Mouse (Mus musculus) midbrain, embryonic 16.5 days (tissue): ENCODE results near the gene Nuak2. TPM values are rescaled to one million over a fixed set of nuclear protein-coding genes. Genes with fewer than 3 reads are reported as not detected.

ENCODE experiments used
- ATAC-seq: fragments of 200-750 bp; cut with Nextera tagmentation; 2 replicates; pipeline ENCODE4 v1.8.0; 2017; ENCODE audit warnings: moderate TSS enrichment
- H3K27ac ChIP-seq: fragments of 300-500 bp; sonication (generic); 2 replicates; pipeline ENCODE4 v1.5.1; 2014; ENCODE audit warnings: mild to moderate bottlenecking, low read length, mixed read lengths
- H3K27me3 ChIP-seq: fragments of 300-500 bp; sonication (generic); 2 replicates; pipeline ENCODE4 v1.6.1; 2014; ENCODE audit warnings: low read depth, low read length, mixed read lengths; ENCODE audit not compliant: control insufficient read depth, insufficient read depth
- H3K36me3 ChIP-seq: fragments of 300-500 bp; sonication (generic); 2 replicates; pipeline ENCODE4 v1.6.1; 2014; ENCODE audit warnings: mild to moderate bottlenecking, low read length, moderate library complexity, mixed read lengths; ENCODE audit not compliant: control insufficient read depth, insufficient read depth
- H3K4me1 ChIP-seq: fragments of 300-500 bp; sonication (generic); 2 replicates; pipeline ENCODE4 v1.6.1; 2014; ENCODE audit warnings: mild to moderate bottlenecking, low read length, mixed read lengths; ENCODE audit not compliant: control insufficient read depth, insufficient read depth
- H3K4me2 ChIP-seq: fragments of 300-500 bp; sonication (generic); 2 replicates; pipeline ENCODE4 v1.6.1; 2014; ENCODE audit warnings: mild to moderate bottlenecking, low read length, mixed read lengths
- H3K4me3 ChIP-seq: fragments of 300-500 bp; sonication (generic); 2 replicates; pipeline ENCODE4 v1.5.1; 2014; ENCODE audit warnings: low read depth, mild to moderate bottlenecking, low read length, moderate library complexity, mixed read lengths
- H3K9ac ChIP-seq: fragments of 300-500 bp; sonication (generic); 2 replicates; pipeline ENCODE4 v1.6.1; 2014; ENCODE audit warnings: low read depth, low read length, mixed read lengths
- H3K9me3 ChIP-seq: fragments of 300-500 bp; sonication (generic); replicated peaks from 2 replicates; pipeline ENCODE4 v1.6.1; 2014; ENCODE audit warnings: mild to moderate bottlenecking, low read length, mixed read lengths; ENCODE audit not compliant: control insufficient read depth, poor library complexity, severe bottlenecking
- WGBS: fragments of 180-500 bp; shearing (Covaris S2); extraction: QIAGEN DNeasy Blood & Tissue Kit; methylation state at CpG from one replicate; pipeline ENCODE4 v1.1.7; 2014; 5-methylcytosine and 5-hydroxymethylcytosine counted together
- polyA plus RNA-seq: library from polyadenylated mRNA; unstranded; fragments of >200 nt; fragmentation: Nextera tagmentation; extraction: Ambion mirVana; gene quantifications from 2 replicates; pipeline ENCODE4 v1.2.1, GENCODE M21; 2015

Nuak2 gene
- polyA plus RNA-seq, 1 experiment from 2014 or later: 19.8 TPM

DNA sequence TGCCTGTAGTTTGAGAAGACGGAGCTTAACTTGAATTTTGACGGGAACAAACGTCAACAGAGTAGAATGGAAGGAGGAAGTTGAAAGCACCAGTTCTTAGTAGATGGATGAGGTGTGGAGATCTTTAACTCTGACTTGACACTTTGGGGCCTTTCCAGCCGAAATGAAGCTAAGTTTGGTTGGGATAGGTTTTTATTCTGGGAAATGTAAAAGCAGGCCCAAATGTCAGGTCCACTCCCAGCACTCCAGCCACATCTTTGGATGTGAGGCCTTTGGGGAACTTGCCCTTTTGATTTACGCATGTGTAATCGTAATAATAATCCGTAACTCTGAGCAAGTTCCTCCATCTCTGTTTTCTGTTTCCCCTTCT, 684 bp downstream of the Nuak2 start:
- H3K9me3 ChIP-seq: no peaks in the 10 kb centered on the region
- H3K9ac ChIP-seq: peak overlapping the region; percentile 81
- peak overlapping the region; percentile 72 for H3K27ac ChIP-seq
- no peaks in the 10 kb centered on the region for H3K36me3 ChIP-seq
- peak overlapping the region; percentile 65 for H3K4me3 ChIP-seq
- ATAC-seq: no peak
- peaks cover 42% of the 10 kb centered on the region for H3K4me1 ChIP-seq
- H3K4me2 ChIP-seq: peak overlapping the region; percentile 85
- no peaks in the 10 kb centered on the region for H3K27me3 ChIP-seq
- 8% methylated on average over 7 of the region's 7 CpGs for WGBS

DNA sequence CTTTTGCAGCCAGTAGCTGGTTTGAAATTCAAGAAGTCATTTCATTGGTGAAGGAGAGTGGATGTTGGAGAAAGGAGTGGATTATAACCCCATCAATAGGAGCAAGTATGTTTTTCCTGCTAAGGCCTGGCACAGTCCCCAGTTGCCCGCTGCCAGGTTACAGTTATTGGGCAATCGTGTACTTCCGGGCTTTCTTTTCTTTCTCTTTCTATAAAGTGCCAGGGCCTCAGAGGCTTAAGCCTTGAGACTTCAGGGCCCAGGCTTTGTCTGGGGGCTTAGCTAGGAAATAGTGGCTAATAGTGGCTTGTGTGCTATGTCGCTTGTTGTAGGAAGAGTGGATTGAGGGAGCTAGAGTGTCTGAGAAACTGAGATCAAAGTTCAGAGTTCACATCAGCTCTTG, 1.5 kb downstream of the Nuak2 start:
- peak overlapping the region; percentile 65 for H3K4me3 ChIP-seq
- WGBS: 13% methylated on average over 4 of the region's 4 CpGs
- peak overlapping the region; percentile 81; the same call in 1 of the 2 replicates for H3K9ac ChIP-seq
- H3K36me3 ChIP-seq: no peaks in the 10 kb centered on the region
- no peaks in the 10 kb centered on the region for H3K27me3 ChIP-seq
- ATAC-seq: no peak
- H3K4me1 ChIP-seq: peaks cover 50% of the 10 kb centered on the region
- H3K4me2 ChIP-seq: peak overlapping the region; percentile 85
- no peaks in the 10 kb centered on the region for H3K9me3 ChIP-seq
- peak overlapping the region; percentile 72 for H3K27ac ChIP-seq

DNA sequence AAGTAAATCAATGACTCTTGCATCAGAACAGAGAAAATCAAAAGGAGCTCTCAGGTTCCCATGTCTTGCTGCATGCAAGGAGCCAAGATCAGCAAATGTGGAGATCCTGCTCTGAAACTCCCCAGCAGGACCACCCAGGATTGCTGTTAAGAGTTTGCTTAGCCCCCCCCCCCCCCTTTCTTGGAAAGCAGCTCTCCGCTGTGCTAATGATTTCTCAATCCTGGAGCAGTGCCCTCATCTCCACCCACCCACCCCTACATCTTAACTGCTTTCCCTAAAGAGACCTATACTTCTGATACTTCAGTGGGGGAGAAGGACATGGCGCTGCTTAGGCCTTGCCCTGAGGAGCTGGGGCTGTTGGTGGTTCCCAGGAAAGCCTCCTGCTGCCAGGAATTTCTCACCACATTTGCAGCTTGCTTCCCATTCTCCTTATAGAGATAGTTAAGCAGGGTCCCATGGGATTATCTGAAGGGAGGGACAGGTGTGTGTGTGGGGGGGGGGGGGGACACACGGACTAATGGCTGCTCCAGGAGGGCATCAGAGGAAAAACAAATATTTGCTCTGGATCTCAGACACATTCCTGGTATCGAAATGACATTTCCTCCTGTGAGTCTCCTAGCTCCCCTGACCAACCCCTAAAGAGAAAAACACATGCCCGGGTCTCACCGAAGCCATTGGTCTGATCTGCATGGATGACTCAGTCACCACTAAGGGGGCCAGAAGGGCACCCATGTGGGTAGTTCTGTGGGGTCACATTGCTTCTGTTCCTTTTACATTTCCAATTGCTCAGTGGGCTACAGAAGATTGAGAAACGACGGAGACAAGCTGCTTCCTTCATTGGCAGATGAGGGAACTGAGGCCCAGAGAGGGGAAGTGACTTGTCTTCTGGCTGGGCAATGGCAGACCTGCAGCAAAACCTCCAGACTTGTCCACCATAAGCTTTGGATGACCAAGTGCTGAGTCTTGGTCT, 2.3 kb downstream of the Nuak2 start:
- peak overlapping the region; percentile 65; the same call in 1 of the 2 replicates for H3K4me3 ChIP-seq
- H3K4me1 ChIP-seq: peaks cover 55% of the 10 kb centered on the region
- H3K9ac ChIP-seq: peak overlapping the region; percentile 81; the same call in 1 of the 2 replicates
- no peak for ATAC-seq
- peak overlapping the region; percentile 85 for H3K4me2 ChIP-seq
- no peaks in the 10 kb centered on the region for H3K27me3 ChIP-seq
- WGBS: 15% methylated on average over 8 of the region's 8 CpGs
- no peaks in the 10 kb centered on the region for H3K36me3 ChIP-seq
- no peaks in the 10 kb centered on the region for H3K9me3 ChIP-seq
- H3K27ac ChIP-seq: peak overlapping the region; percentile 72

DNA sequence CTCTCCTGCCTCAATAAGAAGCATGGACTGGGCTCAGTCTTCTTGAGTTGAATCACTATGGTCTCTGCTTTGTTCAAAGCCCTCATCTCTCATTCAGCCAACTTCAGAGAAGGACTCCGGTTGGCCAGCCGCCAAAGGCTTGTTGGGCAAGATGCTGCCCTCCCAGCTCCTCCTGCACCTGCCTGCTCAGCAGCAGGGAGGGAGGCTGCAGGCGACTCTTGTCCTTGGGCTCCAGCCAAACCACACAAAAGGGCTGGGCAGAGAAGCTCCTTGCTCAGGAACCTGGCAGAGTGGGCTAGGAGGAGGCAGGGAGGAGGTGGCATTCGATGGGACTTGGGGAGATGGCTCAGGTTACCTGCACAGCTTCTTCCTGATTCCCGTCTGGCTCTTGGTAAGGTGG, 3.3 kb downstream of the Nuak2 start:
- H3K27me3 ChIP-seq: no peaks in the 10 kb centered on the region
- H3K9ac ChIP-seq: peak overlapping the region; percentile 16; the same call in 1 of the 2 replicates
- 15% methylated on average over 5 of the region's 5 CpGs for WGBS
- no peak for ATAC-seq
- no peaks in the 10 kb centered on the region for H3K9me3 ChIP-seq
- H3K4me3 ChIP-seq: peak overlapping the region; percentile 7; the same call in 1 of the 2 replicates
- H3K4me2 ChIP-seq: peak overlapping the region; percentile 85
- no peaks in the 10 kb centered on the region for H3K36me3 ChIP-seq
- H3K27ac ChIP-seq: peak overlapping the region; percentile 72
- H3K4me1 ChIP-seq: peaks cover 55% of the 10 kb centered on the region

DNA sequence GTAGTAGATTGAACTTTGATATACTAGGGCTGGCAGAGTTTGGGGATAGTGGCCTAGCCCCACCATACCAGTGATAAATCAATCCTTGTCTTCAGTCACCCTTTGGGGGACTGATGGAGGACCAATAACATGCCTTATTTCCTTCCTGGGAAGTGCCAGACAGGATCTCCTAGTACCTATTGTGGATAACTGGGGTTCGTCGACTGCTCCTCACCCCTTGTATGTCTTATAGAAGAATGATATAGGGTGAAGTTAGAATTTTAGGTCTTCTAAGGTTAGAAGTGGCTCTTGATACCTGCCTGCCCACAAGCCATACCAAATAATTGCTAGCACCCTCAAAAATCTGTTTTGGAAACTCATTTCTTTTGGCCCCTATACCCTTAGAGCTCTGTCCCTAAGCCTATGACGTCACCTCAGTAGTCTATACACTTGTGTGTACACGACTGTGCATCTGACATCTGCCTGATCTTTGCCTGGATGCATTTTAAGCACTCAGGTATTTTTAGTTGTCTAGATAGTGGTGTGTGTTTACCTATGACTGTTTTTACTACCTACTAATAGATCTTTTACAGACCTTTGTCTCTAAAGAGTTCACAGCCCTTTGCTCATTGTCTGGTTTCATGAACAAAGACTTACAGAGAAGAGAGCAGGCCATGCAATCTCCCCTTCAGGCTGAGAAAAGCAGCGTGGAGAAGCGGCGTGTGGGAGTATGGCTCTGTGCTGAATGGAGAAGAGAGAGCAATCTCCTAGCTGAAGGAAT, 6.1 kb downstream of the Nuak2 start:
- H3K4me3 ChIP-seq: no peak overlapping the region
- ATAC-seq: peak; percentile 30; the same call in 1 of the 2 replicates
- H3K36me3 ChIP-seq: no peaks in the 10 kb centered on the region
- peak overlapping the region; percentile 88 for H3K27ac ChIP-seq
- no peaks in the 10 kb centered on the region for H3K9me3 ChIP-seq
- 25% methylated on average over 7 of the region's 7 CpGs for WGBS
- no peaks in the 10 kb centered on the region for H3K27me3 ChIP-seq
- H3K4me1 ChIP-seq: peaks cover 59% of the 10 kb centered on the region
- peak overlapping the region; percentile 24 for H3K4me2 ChIP-seq
- peak overlapping the region; percentile 42; the same call in 1 of the 2 replicates for H3K9ac ChIP-seq

DNA sequence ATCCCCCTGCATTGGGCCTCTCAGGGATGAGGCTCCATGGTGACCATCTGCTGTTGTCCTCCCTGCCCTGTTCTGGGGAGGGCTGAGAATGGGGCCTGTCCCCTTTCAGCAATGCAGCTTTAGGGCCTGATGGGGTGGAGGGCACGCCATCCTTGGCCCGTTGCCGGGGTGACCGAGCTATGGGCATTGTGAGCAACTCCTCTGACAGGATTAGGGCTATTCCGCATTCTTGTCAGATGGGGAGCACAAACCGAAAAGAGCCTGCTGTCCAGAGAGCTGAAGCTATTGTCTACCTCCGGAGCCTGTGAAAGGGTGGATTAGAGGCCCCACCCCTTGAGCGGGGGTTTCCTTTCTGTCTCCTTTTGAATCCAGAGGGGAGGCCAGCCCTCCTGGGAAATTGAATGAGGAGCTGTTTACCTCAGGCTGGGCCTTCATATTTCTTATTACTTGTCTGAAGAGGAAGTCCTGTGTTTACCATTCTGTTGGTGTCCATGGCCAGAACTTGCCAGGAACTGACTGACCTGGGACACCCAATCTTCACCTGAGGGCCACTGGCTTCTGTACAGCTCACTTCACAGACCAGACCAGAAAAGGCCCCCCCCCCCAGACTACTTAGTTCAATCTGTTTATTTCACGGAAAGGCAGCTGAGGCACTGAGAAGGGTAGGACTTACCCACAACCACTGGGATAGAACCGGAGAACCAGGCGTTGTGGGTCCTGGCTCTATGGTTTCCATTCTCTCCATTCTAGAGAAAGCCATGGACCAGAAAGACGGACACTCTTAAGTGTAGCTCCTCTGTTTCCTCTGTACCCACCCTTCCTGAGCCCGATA, 7.0 kb downstream of the Nuak2 start:
- H3K4me2 ChIP-seq: peak overlapping the region; percentile 24; the same call in 1 of the 2 replicates
- H3K27ac ChIP-seq: peak overlapping the region; percentile 88
- peak overlapping the region; percentile 42; the same call in 1 of the 2 replicates for H3K9ac ChIP-seq
- H3K4me3 ChIP-seq: no peak overlapping the region
- peak; percentile 87 for ATAC-seq
- H3K36me3 ChIP-seq: no peaks in the 10 kb centered on the region
- no peaks in the 10 kb centered on the region for H3K27me3 ChIP-seq
- H3K4me1 ChIP-seq: peaks cover 55% of the 10 kb centered on the region
- H3K9me3 ChIP-seq: no peaks in the 10 kb centered on the region
- WGBS: 7% methylated on average over 13 of the region's 13 CpGs

DNA sequence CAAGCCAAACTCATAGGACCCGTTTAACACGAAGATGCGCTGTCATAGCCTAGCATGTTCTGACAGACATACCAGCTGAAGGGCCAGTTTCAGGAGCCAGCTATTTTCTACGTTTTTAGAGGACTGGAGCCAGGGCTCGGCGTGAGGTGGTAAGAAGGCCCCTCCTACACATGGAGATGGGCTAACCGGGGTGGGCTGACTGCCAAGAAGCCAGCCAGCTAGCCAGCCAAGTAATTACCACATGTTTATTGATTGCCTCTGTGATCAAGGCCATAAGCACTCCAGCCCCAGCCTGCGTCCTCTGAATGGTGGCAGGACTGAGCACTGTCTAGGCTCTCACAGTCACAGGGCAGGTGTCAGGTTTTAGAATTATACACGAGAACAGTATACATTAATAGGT, 10.9 kb downstream of the Nuak2 start:
- H3K4me1 ChIP-seq: peaks cover 31% of the 10 kb centered on the region
- H3K27ac ChIP-seq: peak overlapping the region; percentile 63
- peak; percentile 29; the same call in 1 of the 2 replicates for ATAC-seq
- no peak overlapping the region for H3K4me3 ChIP-seq
- H3K4me2 ChIP-seq: no peak overlapping the region
- no peaks in the 10 kb centered on the region for H3K27me3 ChIP-seq
- 34% methylated on average over 9 of the region's 9 CpGs for WGBS
- peaks cover 7% of the 10 kb centered on the region; the same call in 1 of the 2 replicates for H3K36me3 ChIP-seq
- no peak overlapping the region for H3K9ac ChIP-seq
- H3K9me3 ChIP-seq: no peaks in the 10 kb centered on the region

DNA sequence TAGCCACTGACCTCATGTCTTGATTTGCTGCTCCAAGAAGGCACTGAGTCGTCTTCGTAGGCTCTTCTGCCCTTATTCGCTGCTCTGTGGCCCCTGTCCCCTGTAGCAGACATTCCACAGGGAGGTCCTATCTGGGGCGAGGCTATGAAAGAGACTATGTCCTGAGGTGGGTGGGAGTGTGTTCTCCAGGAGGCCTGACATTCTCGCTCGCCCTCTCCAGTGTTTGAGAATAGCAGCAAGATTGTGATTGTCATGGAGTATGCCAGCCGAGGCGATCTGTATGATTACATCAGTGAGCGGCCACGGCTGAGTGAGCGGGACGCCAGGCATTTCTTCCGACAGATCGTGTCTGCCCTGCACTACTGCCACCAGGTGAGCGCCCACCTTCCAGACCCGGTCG, 11.6 kb downstream of the Nuak2 start:
- Histone ChIP-seq H3K4me1 (peaks cover 26% of the 10 kb centered on the region), H3K36me3 (peaks cover 8% of the 10 kb centered on the region; the same call in 1 of the 2 replicates), H3K27me3 (no peaks in the 10 kb centered on the region), H3K9ac (no peak overlapping the region), H3K4me2 (no peak overlapping the region), H3K9me3 (no peaks in the 10 kb centered on the region), H3K27ac (0 out of 2 replicates have a peak overlapping the region, but pooled peaks have one; percentile 63), H3K4me3 (no peak overlapping the region)
- 74% methylated on average over 17 of the region's 17 CpGs for WGBS
- no peak for ATAC-seq
